Mouse (Mus musculus): Measurements from ENCODE around the gene Gipc2. TPM values are rescaled to one million over a fixed set of nuclear protein-coding genes. Genes with fewer than 3 reads are reported as not detected.

Gipc2 gene
- polyA plus RNA-seq, 1 experiment from 2014 or later = 45.7 TPM

Other genes with a start within 250 kb of the Gipc2 start
- 34.1 and 34.2 TPM in 2 replicates for gene Dnajb4, start 44.1 kb upstream of the Gipc2 start, polyA plus RNA-seq (2015; fragmentation: Nextera tagmentation; extraction: Ambion mirVana)
- gene Fubp1, start 44.2 kb upstream of the Gipc2 start, polyA plus RNA-seq (2015; fragmentation: Nextera tagmentation; extraction: Ambion mirVana) = 258 and 286 TPM in 2 replicates
- gene Nexn, start 100.1 kb upstream of the Gipc2 start, polyA plus RNA-seq (2015; fragmentation: Nextera tagmentation; extraction: Ambion mirVana) = 9.5 and 10.9 TPM in 2 replicates
- 17.3 and 21.1 TPM in 2 replicates for gene Miga1, start 174.2 kb upstream of the Gipc2 start, polyA plus RNA-seq (2015; fragmentation: Nextera tagmentation; extraction: Ambion mirVana)
- 45.7 and 46.2 TPM in 2 replicates for gene Usp33, start 180.2 kb upstream of the Gipc2 start, polyA plus RNA-seq (2015; fragmentation: Nextera tagmentation; extraction: Ambion mirVana)
- 50.3 and 54.5 TPM in 2 replicates for gene Zzz3, start 229.2 kb upstream of the Gipc2 start, polyA plus RNA-seq (2015; fragmentation: Nextera tagmentation; extraction: Ambion mirVana)

Data from kidney, embryonic 16.5 days (tissue).